15 mouse cellular contexts compared by ENCODE assay signal in the genomic region with DNA sequence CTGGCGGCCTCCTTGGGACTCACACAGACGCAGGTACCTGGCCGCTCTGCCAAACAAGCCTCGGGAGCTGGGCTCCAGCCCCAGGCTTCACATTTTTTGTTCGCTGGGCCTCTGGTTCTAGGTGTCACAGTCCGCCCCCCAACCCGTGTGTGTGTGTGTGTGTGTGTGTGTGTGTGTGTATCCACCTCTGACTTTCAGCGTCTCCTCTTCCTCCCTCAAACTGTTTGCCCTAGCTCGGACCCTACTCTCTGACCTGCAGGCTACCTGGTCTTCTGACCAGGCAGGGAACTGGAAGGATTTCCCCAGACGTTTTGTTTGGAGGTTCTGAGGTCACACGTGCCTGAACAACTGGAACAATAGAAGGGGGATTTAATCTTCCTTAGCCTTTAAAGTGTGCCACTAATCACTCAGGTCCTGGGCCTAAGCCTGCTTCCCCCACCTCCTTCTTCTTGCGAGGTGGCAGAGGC. TPM values are rescaled to one million over a fixed set of nuclear protein-coding genes. Genes with fewer than 3 reads are reported as not detected.
DNase-seq lines count a peak whose midpoint lies in the region; ATAC-seq and TF ChIP-seq lines count a peak whose summit lies in the region.
"Had no signal": no experiment of that assay in that cellular context is flagged by ENCODE, and none has a peak within 500 bp of the region (broad histone marks: within the 10 kb centered on the region; RNA-seq: fewer than 3 reads in every experiment).

No protein-coding gene starts in this region.

- peaks cover 46% of the 10 kb centered on the region for H3K4me1 ChIP-seq in hindbrain, embryonic 10.5 days (replicated peaks)
- no peaks in the 10 kb centered on the region for H3K4me1 ChIP-seq in hindbrain, postnatal 0 days (ENCODE audit: insufficient read depth, low read length)
- peaks cover 28% of the 10 kb centered on the region for H3K4me1 ChIP-seq in forebrain, embryonic 12.5 days
- peaks cover 8% of the 10 kb centered on the region for H3K4me1 ChIP-seq in midbrain, embryonic 11.5 days (ENCODE audit: control insufficient read depth, insufficient read depth, low read length)

- H3K27ac ChIP-seq in hindbrain, embryonic 10.5 days, result peak overlapping the region; percentile 42; the same call in 1 of the 2 replicates
- H3K27ac ChIP-seq in hindbrain, postnatal 0 days, result no peak overlapping the region
- H3K27ac ChIP-seq in forebrain, embryonic 12.5 days, result peak overlapping the region; percentile 92
- H3K27ac ChIP-seq in midbrain, embryonic 11.5 days (ENCODE audit: low read depth, low read length), result no peak overlapping the region

- H3K4me3 ChIP-seq in hindbrain, embryonic 10.5 days, result peak overlapping the region; percentile 61
- no peak overlapping the region for H3K4me3 ChIP-seq in hindbrain, postnatal 0 days (ENCODE audit: low read length)
- peak overlapping the region; percentile 49 for H3K4me3 ChIP-seq in forebrain, embryonic 12.5 days (replicated peaks)
- 0 out of 2 replicates have a peak overlapping the region, but pooled peaks have one; percentile 2 for H3K4me3 ChIP-seq in midbrain, embryonic 11.5 days (ENCODE audit: low read depth, low read length)

- H3K36me3 ChIP-seq in hindbrain, embryonic 10.5 days, result no peaks in the 10 kb centered on the region
- no peaks in the 10 kb centered on the region for H3K36me3 ChIP-seq in hindbrain, postnatal 0 days (ENCODE audit: insufficient read depth, low read length)
- H3K36me3 ChIP-seq in forebrain, embryonic 12.5 days (replicated peaks), result no peaks in the 10 kb centered on the region
- no peaks in the 10 kb centered on the region for H3K36me3 ChIP-seq in midbrain, embryonic 11.5 days (ENCODE audit: control insufficient read depth, insufficient read depth, low read length)

- DNase-seq in hindbrain, embryonic 10.5 days (ENCODE audit: low spot score), result peak; percentile 27
- no peak for DNase-seq in hindbrain, postnatal 0 days (ENCODE audit: low spot score)
- DNase-seq in ZHBTc4 (ENCODE audit: low read depth, low spot score), result peak; percentile 26
- peak; percentile 95 for DNase-seq in midbrain, embryonic 11.5 days (ENCODE audit: low spot score, missing footprints)
- no peak for DNase-seq in lung, postnatal 14 days
- DNase-seq: cerebellum, adult 11-12 months; kidney, adult 8-10 months; lung, postnatal 4 days; right cerebral cortex, postnatal 4 days had no signal

- H3K4me2 ChIP-seq in hindbrain, postnatal 0 days (ENCODE audit: low read depth, low read length), result no peak overlapping the region
- H3K4me2 ChIP-seq in forebrain, embryonic 12.5 days, result peak overlapping the region; percentile 61
- H3K4me2 ChIP-seq in midbrain, embryonic 11.5 days, result no peak overlapping the region

- WGBS in hindbrain, embryonic 10.5 days, result 0% methylated on average over 12 of the region's 12 CpGs
- under 1% methylated on average over 12 of the region's 12 CpGs for WGBS in hindbrain, postnatal 0 days
- 3% methylated on average over 12 of the region's 12 CpGs for WGBS in forebrain, embryonic 12.5 days
- under 1% methylated on average over 12 of the region's 12 CpGs for WGBS in midbrain, embryonic 11.5 days

- no peaks in the 10 kb centered on the region for H3K9me3 ChIP-seq in hindbrain, embryonic 10.5 days
- H3K9me3 ChIP-seq in hindbrain, postnatal 0 days (ENCODE audit: low read length), result no peaks in the 10 kb centered on the region
- H3K9me3 ChIP-seq in forebrain, embryonic 12.5 days, result no peaks in the 10 kb centered on the region
- no peaks in the 10 kb centered on the region for H3K9me3 ChIP-seq in midbrain, embryonic 11.5 days (ENCODE audit: control insufficient read depth, low read length)

- H3K9ac ChIP-seq in hindbrain, postnatal 0 days (replicated peaks; ENCODE audit: low read length), result no peak overlapping the region
- H3K9ac ChIP-seq in forebrain, embryonic 12.5 days, result peak overlapping the region; percentile 76
- no peak overlapping the region for H3K9ac ChIP-seq in midbrain, embryonic 11.5 days (ENCODE audit: low read length)

- H3K27me3 ChIP-seq in hindbrain, embryonic 10.5 days (ENCODE audit: insufficient read depth, poor library complexity, severe bottlenecking), result peaks cover 100% of the 10 kb centered on the region
- H3K27me3 ChIP-seq in hindbrain, postnatal 0 days (ENCODE audit: insufficient read depth, low read length), result peaks cover 80% of the 10 kb centered on the region
- H3K27me3 ChIP-seq in forebrain, embryonic 12.5 days, result peaks cover 93% of the 10 kb centered on the region
- peaks cover 96% of the 10 kb centered on the region for H3K27me3 ChIP-seq in midbrain, embryonic 11.5 days (ENCODE audit: control insufficient read depth, insufficient read depth, low read length)

- no peak for TF ChIP-seq CTCF in hindbrain, postnatal 0 days (IDR thresholded peaks at IDR 0.05; ENCODE audit: low read depth)

- no peak for ATAC-seq in hindbrain, postnatal 0 days
- ATAC-seq in forebrain, embryonic 12.5 days (ENCODE audit: low FRiP score), result no peak
- no peak for ATAC-seq in midbrain, embryonic 11.5 days (ENCODE audit: low FRiP score)
- no peak for ATAC-seq in megakaryocyte-erythroid progenitor cell, adult 5-6 weeks (replicated peaks; ENCODE audit: low FRiP score, low TSS enrichment, poor library complexity, severe bottlenecking)
- no peak for ATAC-seq in activated CD4-positive, CD25-positive, alpha-beta regulatory T cell, adult 4 months

RNA-seq across cellular contexts. Expression of gene Dlx1, which starts 3.2 kb away (rescaled TPM):
- polyA plus RNA-seq in hindbrain, embryonic 10.5 days (2016; fragmentation: Nextera tagmentation; extraction: Ambion mirVana), result 6.4 and 9.9 TPM in 2 replicates
- total RNA-seq in hindbrain, postnatal 0 days (2014; rRNA removed), result 2.5 and 3.5 TPM in 2 replicates
- not detected in 2 replicates for polyA plus RNA-seq in hindbrain, postnatal 0 days (2015; fragmentation: Nextera tagmentation; extraction: Ambion mirVana)
- polyA plus RNA-seq in forebrain, embryonic 12.5 days (2016; fragmentation: Nextera tagmentation; extraction: Ambion mirVana), result 207 and 300 TPM in 2 replicates
- polyA plus RNA-seq in midbrain, embryonic 11.5 days (2014; fragmentation: Nextera tagmentation; extraction: Ambion mirVana), result 13.6 and 17.3 TPM in 2 replicates
- total RNA-seq in megakaryocyte-erythroid progenitor cell, adult 5-6 weeks (2014; fragmentation: Nextera tagmentation), result not detected in 2 replicates
- total RNA-seq in megakaryocyte-erythroid progenitor cell, adult 5-6 weeks (2017), result 0.19 TPM in 1 of 2 replicates, not detected in the other
- polyA plus RNA-seq in activated CD4-positive, CD25-positive, alpha-beta regulatory T cell, adult 4 months (2017; shearing (Covaris generic)), result not detected
- total RNA-seq: liver, adult 2 months had no signal
- polyA plus RNA-seq: liver, adult 2 months had no signal

RNA-seq across cellular contexts. Expression of gene Dlx2, which starts 15.4 kb away (rescaled TPM):
- 7.6 and 7.8 TPM in 2 replicates for polyA plus RNA-seq in hindbrain, embryonic 10.5 days (2016; fragmentation: Nextera tagmentation; extraction: Ambion mirVana)
- total RNA-seq in hindbrain, postnatal 0 days (2014; rRNA removed), result 0.97 TPM in 1 of 2 replicates, not detected in the other
- 0.21 and 0.26 TPM in 2 replicates for polyA plus RNA-seq in hindbrain, postnatal 0 days (2015; fragmentation: Nextera tagmentation; extraction: Ambion mirVana)
- polyA plus RNA-seq in forebrain, embryonic 12.5 days (2016; fragmentation: Nextera tagmentation; extraction: Ambion mirVana), result 85.9 and 133 TPM in 2 replicates
- polyA plus RNA-seq in midbrain, embryonic 11.5 days (2014; fragmentation: Nextera tagmentation; extraction: Ambion mirVana), result 4.7 and 5.8 TPM in 2 replicates
- not detected in 2 replicates for total RNA-seq in megakaryocyte-erythroid progenitor cell, adult 5-6 weeks (2014; fragmentation: Nextera tagmentation)
- total RNA-seq in megakaryocyte-erythroid progenitor cell, adult 5-6 weeks (2017), result not detected in 2 replicates
- not detected for polyA plus RNA-seq in activated CD4-positive, CD25-positive, alpha-beta regulatory T cell, adult 4 months (2017; shearing (Covaris generic))
- total RNA-seq: heart, adult 18-20 months; liver, adult 2 months; neutrophil, adult 5-6 weeks had no signal
- polyA plus RNA-seq: liver, adult 2 months had no signal

Comparison
In these comparisons a context has a peak if more than half of its experiments do, and no peak if none do; other contexts are left out.
1. DNase-seq: peak in hindbrain, embryonic 10.5 days (single experiment), ZHBTc4 (single experiment) and midbrain, embryonic 11.5 days (single experiment); none in hindbrain, postnatal 0 days (single experiment) and lung, postnatal 14 days (single experiment).
2. H3K27ac ChIP-seq: peak in hindbrain, embryonic 10.5 days (single experiment) and forebrain, embryonic 12.5 days (single experiment); none in hindbrain, postnatal 0 days (single experiment) and midbrain, embryonic 11.5 days (single experiment).
3. RNA of gene Dlx1, which starts 3.2 kb away (polyA plus RNA-seq): 207 to 300 TPM in forebrain, embryonic 12.5 days; 13.6 to 17.3 TPM in midbrain, embryonic 11.5 days, 6.4 to 9.9 TPM in hindbrain, embryonic 10.5 days, not detected in hindbrain, postnatal 0 days and not detected in activated CD4-positive, CD25-positive, alpha-beta regulatory T cell, adult 4 months; every median in the first group is over 10 times any median in the second.